Mouse (Mus musculus) B cell, adult 2 months (primary cell): Measurements from ENCODE around the gene Zdhhc23.

Source experiments
- DNase-seq, 2 experiments: peaks; one replicate each; pipeline ENCODE4 v3.0.0; 2022

The Zdhhc23 gene

DNA sequence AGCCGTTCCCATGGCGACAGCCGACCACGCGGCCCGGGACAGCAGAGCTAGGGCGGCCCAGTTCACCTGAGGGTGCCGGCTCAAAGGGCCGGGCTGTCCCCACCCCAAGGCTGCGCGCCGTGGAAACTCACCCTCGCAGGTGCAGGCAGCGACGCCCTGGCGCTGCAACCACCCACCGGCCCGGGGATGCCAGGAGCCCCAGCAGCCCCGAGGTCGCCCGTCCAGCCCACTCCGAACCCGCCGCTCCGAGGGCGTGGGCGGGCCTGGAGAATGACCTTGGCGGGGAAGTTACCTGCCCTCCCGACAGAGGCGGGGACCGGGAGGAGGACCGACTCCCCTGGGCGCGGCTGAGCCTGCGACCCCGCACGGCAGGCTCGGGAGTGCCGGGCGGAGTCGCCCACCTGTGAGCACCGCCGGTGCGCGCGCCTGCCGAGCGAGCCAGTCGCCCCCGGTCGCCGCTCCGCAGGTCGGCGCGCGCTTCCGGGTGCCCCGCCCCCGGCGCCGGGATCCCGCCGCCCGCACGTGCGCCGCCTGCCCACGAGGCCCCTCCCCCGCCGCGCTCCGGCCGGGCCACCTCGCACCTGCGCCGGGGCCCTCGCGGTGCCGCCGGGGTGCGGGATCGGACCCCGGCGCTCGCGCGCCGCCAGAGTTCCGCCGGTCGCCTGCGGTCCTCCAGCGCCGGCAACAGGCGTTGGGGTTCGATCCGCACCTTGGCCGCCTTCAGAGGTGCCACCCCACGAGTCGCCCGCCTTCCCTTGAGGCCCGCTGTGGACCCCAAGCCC lies at the start of gene Zdhhc23:
Gene Zdhhc23, minus strand, starts transcription at position 464 of the 782 bp plus-strand sequence.
- peak; percentile 56 to 71 for DNase-seq

DNA sequence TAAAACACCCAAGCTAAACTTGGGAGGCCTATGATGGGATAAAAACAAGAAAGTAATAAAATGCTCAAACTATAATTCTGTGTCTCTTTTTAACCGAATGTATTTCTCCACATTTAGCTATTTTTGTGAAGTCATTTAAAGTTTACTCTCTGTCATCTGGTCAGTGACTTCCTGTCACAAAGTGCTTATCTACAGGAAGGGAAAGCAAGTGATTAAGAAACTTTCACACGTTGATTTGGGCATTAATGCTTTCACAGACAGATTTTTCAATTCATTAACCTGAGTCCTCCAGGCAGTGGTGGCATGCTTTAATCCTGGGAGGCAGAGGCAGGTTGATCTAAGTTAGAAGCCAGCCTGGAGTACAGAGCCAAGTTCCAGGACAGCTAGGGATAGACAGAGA lies 49.7 kb upstream of the Zdhhc23 start:
- DNase-seq, result no peak

DNA sequence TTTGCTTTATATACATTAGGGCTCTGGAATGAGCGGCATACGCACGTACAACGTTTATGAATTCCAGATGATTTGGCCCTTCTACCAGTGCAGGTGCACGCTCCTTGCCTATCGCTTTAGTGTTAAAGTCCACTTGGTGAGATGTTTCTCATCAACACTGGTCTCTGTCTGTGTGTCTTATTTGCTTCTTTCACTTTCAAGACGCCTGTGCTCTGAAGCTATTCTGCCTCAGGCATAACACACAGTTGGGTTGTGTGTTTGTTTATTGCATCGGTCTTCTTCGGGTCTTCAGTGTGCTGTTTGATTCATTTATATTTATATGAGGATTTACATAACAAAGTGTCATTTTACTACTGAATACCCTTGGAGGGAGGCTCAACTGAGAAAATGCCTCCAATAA lies 47.2 kb upstream of the Zdhhc23 start:
- DNase-seq, result no peak

DNA sequence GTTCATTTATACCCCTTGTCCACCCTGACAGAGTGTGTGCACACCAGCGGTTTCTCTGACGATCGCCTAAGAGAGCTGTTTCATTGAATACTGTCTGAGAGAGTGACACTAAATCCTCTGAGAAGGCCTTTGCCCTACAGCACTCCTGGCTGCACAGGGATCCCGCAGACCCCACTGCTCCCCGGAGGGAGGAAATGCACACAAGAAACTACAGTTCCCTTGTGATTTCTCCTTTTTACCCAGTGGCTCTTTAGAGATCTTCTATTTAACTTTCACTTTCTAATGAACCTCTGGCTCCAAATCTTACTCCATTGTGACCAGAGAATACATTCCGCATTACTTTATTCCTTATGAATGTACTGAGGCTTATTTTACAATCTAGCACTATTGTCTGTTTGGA lies 46.6 kb upstream of the Zdhhc23 start:
- peak; percentile 33 to 37 for DNase-seq

DNA sequence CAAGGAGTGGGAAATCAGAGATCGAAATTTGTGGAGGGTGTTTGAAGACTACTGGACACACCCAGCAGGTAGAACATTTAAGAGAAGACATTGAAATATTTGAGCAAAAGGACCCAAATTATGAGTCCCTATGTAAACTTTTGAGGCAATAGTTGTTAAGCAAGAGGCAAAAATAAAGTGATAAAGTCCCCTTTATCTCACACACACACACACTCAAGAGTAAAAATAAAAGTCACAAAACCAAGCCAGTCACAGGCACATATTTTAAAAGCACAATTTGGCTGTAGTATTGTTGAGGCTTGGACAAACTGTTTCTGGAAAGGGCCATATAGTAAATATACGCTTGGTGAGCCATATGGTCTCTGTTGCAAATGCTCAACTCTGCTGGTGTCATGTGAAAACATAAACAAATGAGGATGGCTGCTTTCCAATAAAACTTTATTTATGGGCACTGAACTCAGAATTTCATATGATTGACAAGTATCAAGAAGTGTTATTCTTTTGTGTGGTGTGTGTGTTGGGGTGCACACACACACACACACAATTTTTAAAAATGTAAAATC lies 39.5 kb upstream of the Zdhhc23 start:
- no peak for DNase-seq

DNA sequence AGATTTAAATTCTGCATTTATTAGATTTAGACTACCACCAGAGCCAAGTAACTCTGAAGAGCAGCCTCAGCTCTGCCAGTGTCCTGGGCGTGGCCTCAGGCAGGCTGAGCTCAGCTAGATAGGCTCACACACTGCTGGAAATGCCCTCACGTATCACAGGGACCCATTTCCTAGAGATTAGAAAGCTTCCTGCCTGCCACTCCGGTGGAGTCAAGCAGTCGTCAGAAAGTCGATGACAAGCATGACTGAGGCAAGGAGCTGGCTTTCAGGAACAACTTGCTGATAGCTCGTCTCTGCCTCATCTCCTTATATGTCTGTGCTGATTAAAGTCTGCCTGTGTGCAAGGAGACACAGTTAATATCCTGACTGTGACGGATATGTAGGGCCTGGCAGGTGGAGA lies 38.8 kb upstream of the Zdhhc23 start:
- DNase-seq, result no peak

DNA sequence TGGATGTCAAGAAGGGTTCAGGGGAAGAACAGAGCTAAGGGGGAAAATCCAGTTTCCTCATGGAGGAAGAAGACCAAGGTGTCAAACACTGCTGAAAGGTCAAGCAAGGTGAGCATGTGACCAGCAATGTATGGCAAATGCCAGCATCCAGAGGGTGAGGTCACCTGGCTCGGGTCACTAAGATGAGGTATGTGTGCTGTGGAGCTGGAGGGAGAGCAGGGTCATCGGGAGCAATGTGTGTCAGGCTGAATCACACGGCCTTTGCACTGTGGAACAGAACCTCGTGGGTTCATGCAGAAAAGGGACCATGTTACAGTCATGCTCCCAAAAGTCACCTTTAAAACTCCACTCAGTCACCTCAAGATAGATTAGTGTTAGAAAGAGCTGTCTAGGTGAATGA lies 38.1 kb upstream of the Zdhhc23 start:
- DNase-seq, result no peak

DNA sequence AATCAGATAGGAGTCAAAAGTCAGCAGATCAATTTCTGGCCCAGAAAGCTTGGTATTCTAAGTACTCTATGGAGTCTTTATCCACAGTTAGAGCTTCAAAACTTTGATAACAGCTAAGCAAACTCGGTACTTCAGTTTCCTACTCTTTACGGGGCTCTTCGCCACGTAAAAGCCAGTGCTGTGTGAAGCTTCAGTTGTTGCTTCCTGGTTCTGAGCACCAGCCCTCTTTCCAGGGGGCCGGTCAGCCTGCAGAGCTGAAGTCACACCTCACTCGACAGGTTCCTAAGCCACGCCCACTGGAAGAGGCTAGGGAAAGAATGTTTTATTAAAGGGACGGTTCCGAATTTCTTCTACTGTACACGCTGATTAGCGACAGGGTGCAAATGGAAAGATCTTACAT lies 36.6 kb upstream of the Zdhhc23 start:
- DNase-seq, result peak; percentile 53 to 55

DNA sequence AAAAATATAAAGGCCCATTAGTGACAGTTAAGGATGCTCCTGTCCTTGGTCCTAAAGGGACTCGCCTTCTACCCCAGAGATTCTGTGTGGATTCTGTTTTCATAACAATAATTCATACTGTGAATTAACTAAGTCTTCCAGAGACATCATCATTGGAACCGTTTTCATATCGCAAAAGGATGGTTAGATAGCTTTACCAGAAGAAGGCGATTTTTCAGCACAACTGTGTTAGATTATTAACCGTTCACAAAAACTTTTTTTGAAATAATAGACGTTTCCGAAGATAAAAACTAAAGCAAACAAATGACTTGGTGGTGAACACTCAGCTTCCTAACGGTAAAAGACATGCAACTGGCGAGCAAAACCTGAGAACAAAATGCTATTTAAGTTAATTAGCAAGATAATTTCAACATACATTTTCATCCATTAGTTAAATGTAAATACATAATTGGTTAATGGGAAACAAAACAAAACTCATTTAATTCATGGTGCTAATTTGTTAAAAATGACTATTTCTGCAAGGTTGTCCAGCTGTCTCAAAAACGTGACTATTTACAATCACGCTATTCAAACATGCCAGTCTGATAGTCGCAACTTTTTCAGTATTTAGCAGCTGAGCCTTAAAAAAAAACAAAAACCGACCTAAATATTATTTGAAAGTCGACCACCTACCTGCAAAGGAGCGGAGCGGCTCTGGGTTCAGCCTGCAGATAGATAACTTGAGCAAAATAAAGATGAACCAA lies 36.0 kb upstream of the Zdhhc23 start:
- DNase-seq, result no peak

DNA sequence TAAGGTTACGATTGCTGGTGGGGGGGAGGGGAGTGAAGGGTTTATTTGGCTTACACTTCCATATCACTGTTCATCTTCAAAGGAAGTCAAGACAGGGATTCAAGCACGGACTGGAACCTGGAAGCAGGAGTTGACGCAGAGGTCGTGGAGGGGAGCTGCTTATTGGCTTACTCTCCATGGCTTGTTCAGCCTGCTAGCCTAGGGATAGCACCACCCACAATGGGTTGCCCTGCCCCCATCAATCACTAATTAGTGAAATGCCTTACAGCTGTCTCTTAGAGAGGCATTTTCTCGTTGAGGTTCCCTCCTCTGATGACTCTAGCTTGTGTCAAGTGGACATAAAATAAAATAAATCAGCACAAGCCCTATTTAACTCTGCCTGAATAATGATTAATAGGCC lies 31.4 kb upstream of the Zdhhc23 start:
- DNase-seq, result no peak

DNA sequence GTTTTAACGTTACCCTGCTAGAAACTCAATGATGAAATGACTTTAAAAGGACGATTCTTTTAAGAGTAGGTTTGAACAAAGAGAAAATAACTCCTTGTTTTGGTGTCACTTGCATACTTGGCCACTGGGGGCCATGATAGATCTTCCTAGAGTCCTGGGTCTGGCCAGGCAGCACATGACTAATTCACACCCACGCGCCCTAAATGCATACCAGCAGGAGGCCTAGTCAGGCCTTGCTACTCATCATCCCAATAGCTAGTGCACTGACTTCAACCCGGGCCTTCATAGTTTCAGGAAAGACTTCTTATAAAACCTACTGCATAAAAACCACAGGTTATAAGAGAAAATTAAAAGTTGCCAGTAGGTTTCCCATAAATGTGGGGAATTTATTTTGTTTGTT lies 22.5 kb upstream of the Zdhhc23 start:
- no peak for DNase-seq

DNA sequence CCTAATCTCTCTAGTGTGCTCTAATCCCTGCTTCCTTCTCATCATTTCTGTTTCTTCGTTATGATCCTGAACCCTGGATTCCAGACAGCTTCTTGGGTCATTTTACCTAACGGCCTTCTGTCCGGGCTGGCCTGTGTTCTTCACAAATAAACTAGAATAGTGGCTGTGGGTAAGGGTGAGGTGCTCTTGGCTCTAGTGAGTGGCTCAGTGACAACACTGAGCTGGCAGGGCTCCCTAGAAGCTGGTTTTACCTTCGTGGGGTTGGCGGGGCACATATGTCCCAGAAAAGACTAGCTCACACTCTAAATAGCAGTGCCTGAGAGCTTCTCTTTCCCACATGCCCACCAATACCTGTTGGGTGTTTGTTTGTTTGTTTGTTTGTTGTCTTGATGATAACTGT lies 19.9 kb upstream of the Zdhhc23 start:
- no peak for DNase-seq

DNA sequence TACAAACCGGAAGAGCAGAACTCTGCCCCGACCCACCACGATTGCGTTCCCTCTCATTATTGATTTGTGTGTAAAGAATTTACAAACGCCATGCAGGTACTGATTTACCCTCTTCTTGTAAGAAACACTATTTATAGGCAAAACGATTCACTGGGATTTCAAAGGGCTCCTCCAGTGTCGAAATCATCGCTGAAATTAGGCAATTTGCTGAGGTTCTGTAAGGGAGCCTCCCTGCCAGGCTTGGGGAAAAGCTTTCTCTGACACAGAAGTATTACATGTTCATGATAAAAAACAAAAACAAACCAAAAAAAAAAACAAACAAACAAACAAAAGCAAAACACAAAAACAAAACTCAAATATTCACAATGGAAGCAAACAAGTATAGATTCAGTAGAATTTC lies 19.5 kb upstream of the Zdhhc23 start:
- no peak for DNase-seq

DNA sequence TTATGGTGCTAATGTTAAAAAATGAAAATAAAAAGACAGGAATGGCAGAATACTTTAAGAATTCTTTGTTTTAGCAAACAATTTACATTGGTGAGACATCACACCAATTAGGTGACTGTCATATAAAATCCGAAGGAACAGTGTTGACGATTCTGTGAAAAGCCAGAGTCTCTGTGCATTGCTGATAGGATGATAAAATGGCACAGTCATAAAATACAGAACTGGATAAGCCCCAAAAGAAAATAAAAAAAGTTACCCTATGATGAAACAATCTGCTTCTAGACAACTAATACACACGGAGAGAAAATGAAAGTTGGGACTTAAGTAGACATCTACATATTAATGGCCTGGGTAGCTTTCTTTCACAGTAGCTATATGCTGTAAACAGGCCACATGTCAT lies 15.0 kb upstream of the Zdhhc23 start:
- DNase-seq, result no peak

DNA sequence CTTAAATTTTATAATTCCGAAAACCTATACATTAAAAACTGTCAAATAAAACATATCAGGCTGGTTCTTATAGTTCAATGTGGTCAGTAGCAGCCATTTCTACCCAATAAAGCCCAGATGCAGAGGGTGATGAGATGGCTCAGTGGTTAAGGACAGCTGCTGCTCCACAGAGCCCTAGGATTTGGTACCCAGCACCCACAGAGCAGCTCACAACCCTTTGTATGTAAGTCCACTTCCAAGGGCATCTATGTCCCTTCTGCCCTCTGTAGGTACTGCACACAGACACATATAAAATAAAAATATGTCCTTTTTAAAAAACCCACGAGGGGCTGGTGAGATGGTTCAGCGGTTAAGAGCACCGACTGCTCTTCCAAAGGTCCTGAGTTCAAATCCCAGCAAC lies 6.7 kb upstream of the Zdhhc23 start:
- no peak for DNase-seq

DNA sequence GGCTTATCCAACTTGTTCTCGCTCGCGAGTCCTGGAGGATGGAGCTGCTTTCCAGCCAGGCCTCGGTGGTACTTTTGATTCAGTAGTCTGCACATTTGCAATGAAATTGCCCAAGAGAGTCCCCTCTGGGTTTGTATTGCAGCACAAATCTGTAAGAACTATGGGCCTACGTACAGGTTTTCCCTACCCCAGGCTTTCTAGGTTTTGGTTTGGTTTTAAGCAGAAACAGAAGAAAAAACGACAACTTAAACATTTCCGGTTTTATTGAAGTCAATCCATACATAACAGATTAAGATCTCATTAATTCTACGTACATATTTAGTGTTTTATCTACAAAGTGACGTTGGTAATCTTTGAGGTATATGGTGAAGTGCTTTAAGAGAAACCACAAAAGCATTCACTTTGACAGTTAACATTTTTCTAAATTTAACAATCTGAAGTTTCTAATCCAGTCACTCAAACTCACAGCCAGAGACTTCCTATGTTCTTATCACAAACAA lies 569 bp upstream of the Zdhhc23 start:
- DNase-seq, result no peak

DNA sequence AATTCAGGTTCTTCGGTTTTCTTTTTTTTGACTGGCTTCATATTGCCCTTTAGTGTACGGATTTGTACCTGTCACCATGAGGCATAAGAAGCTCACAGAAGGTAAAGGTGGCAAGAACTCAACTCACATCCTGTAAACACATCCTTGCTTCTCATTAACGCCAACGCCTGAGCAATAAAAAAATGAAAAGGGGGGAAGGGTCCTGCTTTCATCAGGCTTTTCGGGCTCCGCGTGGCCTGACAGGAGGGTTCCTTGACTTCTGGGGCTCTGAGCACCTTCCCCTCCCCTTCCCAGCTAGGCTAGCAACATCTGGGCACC lies 622 bp downstream of the Zdhhc23 start:
- no peak for DNase-seq

DNA sequence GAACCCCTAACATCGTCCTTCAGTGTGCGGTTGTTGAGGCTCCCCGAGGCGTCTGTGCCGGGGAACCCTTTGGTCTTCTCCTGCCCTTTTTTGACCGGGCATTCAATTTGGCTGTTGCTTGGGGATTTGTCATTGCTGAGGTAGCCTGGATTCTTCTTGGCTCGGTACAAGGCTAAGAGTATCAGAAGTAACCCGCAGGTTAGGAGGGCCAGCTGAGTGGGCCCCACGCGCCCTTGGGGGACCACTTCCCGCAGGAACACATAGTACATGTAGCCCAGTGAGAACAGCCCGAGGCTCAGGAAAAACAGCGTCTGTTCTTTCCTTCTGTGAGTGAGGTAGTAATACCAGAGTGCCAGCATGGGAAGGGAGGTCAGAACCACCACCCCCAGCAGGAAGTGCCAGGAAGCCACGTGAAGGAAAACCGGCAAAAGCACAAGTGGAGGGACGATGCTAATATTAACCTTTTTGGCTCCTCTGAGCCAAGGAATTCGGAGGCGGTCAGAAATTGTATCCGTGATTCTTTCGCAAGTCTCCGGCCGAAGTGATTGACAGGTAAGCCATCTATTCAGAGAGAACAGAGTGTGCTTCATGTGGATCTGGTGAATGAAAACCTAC lies 5.9 kb downstream of the Zdhhc23 start:
- DNase-seq, result no peak

DNA sequence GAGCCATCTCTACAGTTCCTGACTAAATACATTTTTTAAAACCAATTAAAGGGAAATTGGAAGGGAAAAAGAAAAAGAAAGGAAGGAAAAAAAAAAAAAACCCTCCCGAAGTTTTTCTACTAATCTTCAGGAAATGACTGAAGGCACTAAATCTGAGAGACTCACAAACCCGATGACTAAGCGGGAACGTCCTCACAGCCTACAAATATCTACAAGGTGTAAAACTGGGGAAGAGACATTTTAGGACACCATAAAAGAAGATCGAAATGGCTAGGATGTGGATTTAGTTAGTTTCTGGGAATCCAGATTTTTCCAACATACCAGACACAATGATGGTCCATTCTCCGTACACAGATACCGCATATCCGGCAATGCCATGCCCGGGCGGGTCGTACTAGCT lies 6.4 kb downstream of the Zdhhc23 start:
- DNase-seq, result no peak

DNA sequence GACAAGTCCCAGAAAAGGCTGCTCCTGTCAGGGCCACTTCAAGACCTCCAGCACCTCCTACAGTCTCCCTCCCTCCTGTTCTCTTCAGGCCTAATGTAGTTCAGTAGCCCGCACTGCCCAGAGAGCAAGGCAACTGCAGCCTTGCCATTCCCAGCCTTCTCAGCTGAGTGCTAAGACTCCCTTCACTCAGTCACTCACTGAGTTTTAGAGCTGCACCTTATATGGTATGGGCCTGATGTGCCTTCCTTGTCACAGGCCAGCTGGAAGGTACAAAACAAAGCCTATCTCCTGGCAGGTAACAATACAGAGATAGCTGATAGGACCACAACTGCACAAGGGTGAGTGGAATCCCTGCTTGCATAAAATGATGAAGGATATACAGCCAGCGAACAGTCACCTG lies 7.2 kb downstream of the Zdhhc23 start:
- no peak for DNase-seq

DNA sequence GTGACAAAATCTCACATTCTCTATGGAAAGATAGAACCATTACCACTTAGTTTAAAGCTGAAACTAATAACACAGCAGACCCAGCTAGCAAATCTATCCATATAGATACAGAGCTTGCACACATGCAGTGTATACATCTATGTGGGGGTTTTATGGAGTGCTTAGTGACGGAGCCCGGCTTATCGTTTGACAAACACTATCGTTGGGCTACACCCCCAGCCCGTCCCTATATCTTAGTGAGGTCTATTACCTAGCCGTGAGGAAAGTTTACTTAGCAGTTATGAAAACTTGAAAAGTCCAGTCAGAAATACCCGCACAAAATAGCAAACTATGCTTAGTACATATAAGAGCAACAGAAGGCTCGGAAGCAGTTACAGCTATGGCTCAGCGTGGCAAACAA lies 7.8 kb downstream of the Zdhhc23 start:
- no peak for DNase-seq

DNA sequence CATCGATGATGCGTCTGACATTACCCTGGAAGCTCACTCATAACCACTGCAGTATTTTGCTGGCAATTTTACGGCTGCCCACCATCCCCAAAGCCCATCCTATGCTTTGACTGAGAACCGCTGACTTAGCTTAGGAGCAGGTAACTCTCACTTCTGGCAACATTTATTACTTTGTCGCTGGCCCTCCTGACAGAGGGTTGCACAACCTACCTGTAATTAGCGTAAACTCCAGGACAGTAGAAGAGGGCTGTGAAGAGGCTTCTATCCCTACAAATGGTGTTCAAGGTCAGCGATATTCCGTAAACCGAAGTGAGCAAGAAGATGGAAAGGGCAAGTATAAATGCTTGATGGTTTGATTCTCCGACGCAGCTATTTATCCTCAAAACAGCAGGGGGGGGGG lies 8.4 kb downstream of the Zdhhc23 start:
- DNase-seq, result no peak

DNA sequence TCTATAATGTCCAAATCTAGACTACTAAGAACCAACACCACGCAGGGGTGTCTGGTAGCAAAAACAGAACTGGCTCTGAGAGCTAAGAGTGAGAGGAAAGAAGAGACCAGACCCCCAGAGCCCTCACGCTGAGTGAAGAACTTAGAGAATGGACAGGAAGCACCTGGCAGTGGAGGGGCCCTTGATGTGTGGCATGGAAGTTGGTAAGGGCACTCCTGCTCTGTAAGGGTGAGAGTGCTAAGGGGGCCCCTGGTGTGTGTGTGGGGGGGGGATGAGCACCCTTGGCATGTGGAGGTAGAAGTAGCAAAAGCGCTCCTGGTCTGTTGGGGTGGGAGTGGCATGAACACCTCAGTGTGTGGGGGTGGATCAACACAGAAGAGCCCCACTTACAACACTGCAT lies 9.2 kb downstream of the Zdhhc23 start:
- no peak for DNase-seq
